Mouse (Mus musculus) cerebellum, adult 2 months (tissue): Measurements from ENCODE around the gene Traf2.

Experiments used
- CTCF ChIP-seq: fragments of 200-500 bp; IDR thresholded peaks from 2 replicates; pipeline ENCODE4 v1.5.1; 2011; ENCODE audit warnings: low read depth, mild to moderate bottlenecking, control low read depth, low read length, moderate library complexity, borderline replicate concordance; ENCODE audit not compliant: insufficient read depth
- POLR2A ChIP-seq: fragments of 200-500 bp; IDR thresholded peaks from 2 replicates; pipeline ENCODE4 v1.6.1; 2011; ENCODE audit warnings: low read length, control low read depth, borderline replicate concordance; ENCODE audit not compliant: insufficient read depth

DNA sequence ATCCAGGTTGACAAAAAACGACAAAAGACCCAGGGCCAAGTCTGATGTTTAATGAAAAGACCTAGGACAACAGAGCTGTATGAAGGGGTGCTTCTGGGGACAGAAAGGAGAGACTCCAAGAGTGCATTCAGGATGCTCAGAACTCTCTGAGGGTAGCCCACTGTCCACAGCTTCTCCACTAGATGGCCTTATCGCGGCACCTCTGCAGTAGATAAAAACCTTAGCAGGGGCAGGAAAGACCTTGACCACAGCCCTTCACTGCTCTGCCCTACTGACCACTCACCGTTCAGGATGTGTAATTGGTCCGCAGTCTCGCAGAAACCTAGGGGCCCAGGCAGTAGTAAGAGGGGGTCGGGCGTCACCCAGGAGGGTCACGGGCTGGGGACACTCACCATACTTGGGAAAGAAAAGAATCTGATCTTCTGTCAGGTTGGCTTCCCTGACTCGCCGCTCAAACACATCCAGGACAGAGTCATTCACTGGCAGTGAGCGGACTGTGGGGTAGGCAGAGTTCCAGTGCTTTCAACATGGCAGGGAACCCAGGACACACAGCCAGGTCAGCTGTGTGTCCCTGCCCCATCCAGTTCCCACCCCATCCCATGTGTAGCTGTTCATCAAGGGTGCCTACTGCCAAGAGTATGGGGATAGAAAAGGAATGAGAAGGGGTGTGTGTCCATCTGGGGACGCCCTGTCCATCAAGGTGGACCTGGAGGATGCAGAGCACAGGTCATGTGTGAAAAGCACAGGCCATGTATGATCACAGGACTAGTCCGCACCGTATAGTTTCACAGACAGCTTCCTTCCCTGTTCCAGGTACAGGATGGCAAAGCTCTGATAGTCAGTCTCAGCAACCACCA is 47.9 kb downstream of the Traf2 start:
- TF ChIP-seq CTCF, result no peak
- no peak for TF ChIP-seq POLR2A
